Mouse (Mus musculus) ES-E14 (cell line): ENCODE data around the gene Sh3bp5l.

Experiments used
- HCFC1 ChIP-seq: IDR thresholded peaks from 2 replicates; pipeline ENCODE4 v1.6.1; 2012; ENCODE audit warnings: low read length, inconsistent platforms, borderline replicate concordance; ENCODE audit not compliant: insufficient read depth
- ZNF384 ChIP-seq: IDR thresholded peaks from 2 replicates; pipeline ENCODE4 v1.6.1; 2012; ENCODE audit warnings: low read depth, low read length, inconsistent platforms

GRCm38 (mm10) chr11:58308661-58309060, 21.9 kb upstream of the Sh3bp5l start:
- no peak for TF ChIP-seq HCFC1
- no peak for TF ChIP-seq ZNF384
